Mouse (Mus musculus): ENCODE data around the gene Mrpl34. TPM values are rescaled to one million over a fixed set of nuclear protein-coding genes. Genes with fewer than 3 reads are reported as not detected.

Mrpl34 gene
- polyA plus RNA-seq, 1 experiment from 2014 or later = 186 TPM

GRCm38 (mm10) chr8:71463188-71464033, 1.3 kb upstream of the Mrpl34 start, which contains the start of gene Abhd8:
TSS of gene Abhd8 (minus strand) at chr8:71463655.
- no peaks in the 10 kb centered on the region for H3K36me3 ChIP-seq (ENCODE audit: control insufficient read depth, insufficient read depth, low read length)
- H3K4me1 ChIP-seq (replicated peaks; ENCODE audit: control insufficient read depth, insufficient read depth, low read length) = peaks cover 11% of the 10 kb centered on the region; the same call in 1 of the 2 replicates
- no peaks in the 10 kb centered on the region for H3K9me3 ChIP-seq (ENCODE audit: control insufficient read depth, low read length)
- peak within 1 kb of the TSS; percentile 90 for H3K9ac ChIP-seq (ENCODE audit: low read length)
- H3K27me3 ChIP-seq (ENCODE audit: control insufficient read depth, insufficient read depth, low read length) = no peaks in the 10 kb centered on the region
- ATAC-seq (replicated peaks; ENCODE audit: low FRiP score) (peak; percentile 85), DNase-seq (ENCODE audit: low spot score) (peak; percentile 97)
- H3K4me2 ChIP-seq (ENCODE audit: low read depth, low read length, severe bottlenecking) = peak within 1 kb of the TSS; percentile 60
- WGBS = under 1% methylated on average over 55 of the region's 55 CpGs
- H3K27ac ChIP-seq (ENCODE audit: low read depth, low read length) = peak within 1 kb of the TSS; percentile 8; the same call in 1 of the 2 replicates
- H3K4me3 ChIP-seq (ENCODE audit: low read depth, low read length) = peak within 1 kb of the TSS; percentile 86

- no peak overlapping the region for H3K9ac ChIP-seq (ENCODE audit: low read length)
- H3K27ac ChIP-seq (ENCODE audit: low read depth, low read length) = no peak overlapping the region
- 88% methylated on average over 8 of the region's 8 CpGs for WGBS
- no peaks in the 10 kb centered on the region for H3K27me3 ChIP-seq (ENCODE audit: control insufficient read depth, insufficient read depth, low read length)
- H3K9me3 ChIP-seq (ENCODE audit: control insufficient read depth, low read length) = no peaks in the 10 kb centered on the region
- ATAC-seq (replicated peaks; ENCODE audit: low FRiP score) (no peak), DNase-seq (ENCODE audit: low spot score) (no peak)
- peak overlapping the region; percentile 92; the same call in 1 of the 2 replicates for H3K4me2 ChIP-seq (ENCODE audit: low read depth, low read length, severe bottlenecking)
- peaks cover 18% of the 10 kb centered on the region for H3K4me1 ChIP-seq (replicated peaks; ENCODE audit: control insufficient read depth, insufficient read depth, low read length)
- H3K4me3 ChIP-seq (ENCODE audit: low read depth, low read length) = peak overlapping the region; percentile 67
- H3K36me3 ChIP-seq (ENCODE audit: control insufficient read depth, insufficient read depth, low read length) = no peaks in the 10 kb centered on the region
Measured at GRCm38 (mm10) chr8:71465733-71466132, 974 bp downstream of the Mrpl34 start.

DNA sequence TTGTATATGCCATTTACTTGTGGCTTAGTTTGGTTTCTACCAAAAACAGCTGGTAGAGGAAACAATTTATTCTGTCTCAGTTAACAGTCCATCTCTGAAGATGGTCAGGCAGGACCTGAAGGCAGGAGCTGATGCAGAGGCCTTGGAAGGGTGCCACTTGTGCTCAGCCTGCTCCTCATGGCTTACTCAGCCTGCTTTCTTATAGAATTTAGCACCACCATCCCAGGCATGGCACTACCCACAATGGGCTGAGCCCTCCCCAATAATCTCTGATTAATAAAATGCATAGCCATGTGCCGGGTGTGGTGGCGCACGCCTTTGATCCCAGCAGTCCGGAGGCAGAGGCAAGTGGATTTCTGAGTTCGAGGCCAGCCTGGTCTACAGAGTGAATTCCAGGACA, 1.4 kb downstream of the Mrpl34 start:
- Histone ChIP-seq H3K4me1 (replicated peaks; ENCODE audit: control insufficient read depth, insufficient read depth, low read length) (peaks cover 18% of the 10 kb centered on the region), H3K4me3 (ENCODE audit: low read depth, low read length) (no peak overlapping the region), H3K36me3 (ENCODE audit: control insufficient read depth, insufficient read depth, low read length) (no peaks in the 10 kb centered on the region), H3K27ac (ENCODE audit: low read depth, low read length) (no peak overlapping the region), H3K27me3 (ENCODE audit: control insufficient read depth, insufficient read depth, low read length) (no peaks in the 10 kb centered on the region), H3K9ac (ENCODE audit: low read length) (no peak overlapping the region), H3K9me3 (ENCODE audit: control insufficient read depth, low read length) (no peaks in the 10 kb centered on the region), H3K4me2 (ENCODE audit: low read depth, low read length, severe bottlenecking) (no peak overlapping the region)
- WGBS = 98% methylated on average over 5 of the region's 5 CpGs
- DNase-seq (ENCODE audit: low spot score) (no peak), ATAC-seq (replicated peaks; ENCODE audit: low FRiP score) (no peak)

DNA sequence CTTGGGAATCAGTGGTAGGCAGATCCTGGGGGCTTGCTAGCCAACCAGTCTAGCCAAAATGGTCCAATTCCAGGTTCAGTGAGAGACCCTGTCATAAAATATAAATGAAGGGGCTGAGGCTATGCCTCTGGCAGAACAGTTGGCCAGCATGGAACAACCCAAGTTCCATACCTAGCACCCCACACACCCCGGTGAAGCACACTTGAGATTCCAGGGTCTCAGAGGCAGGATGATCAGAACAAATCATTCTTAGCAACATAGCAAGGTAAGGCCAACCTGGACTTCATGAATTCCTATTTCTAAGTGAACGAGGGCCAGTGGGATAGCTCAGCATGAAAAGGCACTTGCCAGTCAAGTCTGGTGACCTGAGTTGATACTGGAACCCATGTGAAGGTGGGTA, 2.4 kb downstream of the Mrpl34 start:
- Histone ChIP-seq H3K9me3 (ENCODE audit: control insufficient read depth, low read length) (no peaks in the 10 kb centered on the region), H3K27ac (ENCODE audit: low read depth, low read length) (no peak overlapping the region), H3K4me3 (ENCODE audit: low read depth, low read length) (no peak overlapping the region), H3K4me2 (ENCODE audit: low read depth, low read length, severe bottlenecking) (no peak overlapping the region), H3K27me3 (ENCODE audit: control insufficient read depth, insufficient read depth, low read length) (no peaks in the 10 kb centered on the region), H3K9ac (ENCODE audit: low read length) (no peak overlapping the region), H3K36me3 (ENCODE audit: control insufficient read depth, insufficient read depth, low read length) (no peaks in the 10 kb centered on the region; the same call in 1 of the 2 replicates), H3K4me1 (replicated peaks; ENCODE audit: control insufficient read depth, insufficient read depth, low read length) (peaks cover 18% of the 10 kb centered on the region)
- no peak for DNase-seq (ENCODE audit: low spot score)
- 96% methylated on average over 2 of the region's 2 CpGs for WGBS
- no peak for ATAC-seq (replicated peaks; ENCODE audit: low FRiP score)

- no peaks in the 10 kb centered on the region for H3K9me3 ChIP-seq (ENCODE audit: control insufficient read depth, low read length)
- H3K27ac ChIP-seq (ENCODE audit: low read depth, low read length) = no peak overlapping the region
- ATAC-seq (replicated peaks; ENCODE audit: low FRiP score) (no peak), DNase-seq (ENCODE audit: low spot score) (no peak)
- H3K4me1 ChIP-seq (replicated peaks; ENCODE audit: control insufficient read depth, insufficient read depth, low read length) = peaks cover 16% of the 10 kb centered on the region
- H3K27me3 ChIP-seq (ENCODE audit: control insufficient read depth, insufficient read depth, low read length) = no peaks in the 10 kb centered on the region
- 91% methylated on average over 1 of the region's 1 CpGs for WGBS
- H3K9ac ChIP-seq (ENCODE audit: low read length) = no peak overlapping the region
- no peak overlapping the region for H3K4me2 ChIP-seq (ENCODE audit: low read depth, low read length, severe bottlenecking)
- H3K4me3 ChIP-seq (ENCODE audit: low read depth, low read length) = no peak overlapping the region
- no peaks in the 10 kb centered on the region; the same call in 1 of the 2 replicates for H3K36me3 ChIP-seq (ENCODE audit: control insufficient read depth, insufficient read depth, low read length)
Measured at GRCm38 (mm10) chr8:71468001-71468400, 3.2 kb downstream of the Mrpl34 start.

DNA sequence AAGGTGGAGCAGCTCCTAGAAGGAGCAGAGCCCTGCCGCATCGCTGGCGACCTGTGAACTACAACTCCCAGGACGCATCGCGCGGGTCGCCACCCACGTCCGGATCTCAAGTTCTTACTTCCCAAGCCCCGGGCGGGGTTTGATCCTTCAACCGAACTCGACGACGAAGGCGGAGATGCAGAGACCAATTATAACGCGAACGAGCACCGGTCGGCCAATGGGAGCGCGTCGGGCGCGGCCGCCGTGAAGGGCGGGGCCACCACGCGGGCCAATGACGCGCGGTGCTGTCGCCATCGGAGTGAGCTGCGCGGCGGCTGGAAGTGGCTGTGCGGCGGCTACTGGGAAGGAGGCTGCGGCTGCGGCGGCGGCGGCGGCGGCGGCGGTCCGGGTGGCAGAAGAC, 4.2 kb downstream of the Mrpl34 start, which contains the start of gene Dda1:
Gene Dda1, plus strand, starts transcription at position 284 of the 400 bp plus-strand sequence.
- no peaks in the 10 kb centered on the region; the same call in 1 of the 2 replicates for H3K36me3 ChIP-seq (ENCODE audit: control insufficient read depth, insufficient read depth, low read length)
- H3K9ac ChIP-seq (ENCODE audit: low read length) = peak within 1 kb of the TSS; percentile 76
- H3K9me3 ChIP-seq (ENCODE audit: control insufficient read depth, low read length) = no peaks in the 10 kb centered on the region
- H3K4me2 ChIP-seq (ENCODE audit: low read depth, low read length, severe bottlenecking) = peak within 1 kb of the TSS; percentile 90
- peak; percentile 99 for DNase-seq (ENCODE audit: low spot score)
- H3K27me3 ChIP-seq (ENCODE audit: control insufficient read depth, insufficient read depth, low read length) = no peaks in the 10 kb centered on the region
- peaks cover 16% of the 10 kb centered on the region for H3K4me1 ChIP-seq (replicated peaks; ENCODE audit: control insufficient read depth, insufficient read depth, low read length)
- ATAC-seq (replicated peaks; ENCODE audit: low FRiP score) = peak; percentile 87
- H3K4me3 ChIP-seq (ENCODE audit: low read depth, low read length) = peak within 1 kb of the TSS; percentile 84
- WGBS = under 1% methylated on average over 46 of the region's 52 CpGs
- peak within 1 kb of the TSS; percentile 37 for H3K27ac ChIP-seq (ENCODE audit: low read depth, low read length)

DNA sequence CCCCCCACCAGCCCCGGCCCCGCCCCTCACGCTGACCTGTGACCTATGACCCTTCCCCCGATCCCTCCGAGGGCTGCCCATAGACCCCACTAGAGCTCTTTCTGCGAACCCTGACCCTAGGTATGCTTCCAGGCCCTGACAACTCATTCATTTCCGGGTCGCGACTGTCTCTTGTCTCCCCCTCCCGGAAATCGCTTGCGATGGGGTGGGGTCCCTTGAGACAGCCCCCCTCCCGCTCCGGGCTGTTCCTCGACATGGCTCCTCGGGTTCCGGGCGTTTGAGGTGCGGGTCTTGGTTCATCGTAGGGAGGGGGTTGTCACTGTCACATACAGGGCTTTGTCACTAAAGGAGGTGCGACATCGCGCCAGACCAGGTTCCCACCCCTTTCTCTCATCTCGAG, 4.7 kb downstream of the Mrpl34 start:
- Histone ChIP-seq H3K4me3 (ENCODE audit: low read depth, low read length) (peak overlapping the region; percentile 84), H3K4me1 (replicated peaks; ENCODE audit: control insufficient read depth, insufficient read depth, low read length) (peaks cover 12% of the 10 kb centered on the region), H3K36me3 (ENCODE audit: control insufficient read depth, insufficient read depth, low read length) (no peaks in the 10 kb centered on the region; the same call in 1 of the 2 replicates), H3K27ac (ENCODE audit: low read depth, low read length) (peak overlapping the region; percentile 37), H3K27me3 (ENCODE audit: control insufficient read depth, insufficient read depth, low read length) (no peaks in the 10 kb centered on the region), H3K4me2 (ENCODE audit: low read depth, low read length, severe bottlenecking) (peak overlapping the region; percentile 90), H3K9me3 (ENCODE audit: control insufficient read depth, low read length) (no peaks in the 10 kb centered on the region), H3K9ac (ENCODE audit: low read length) (peak overlapping the region; percentile 76)
- ATAC-seq (replicated peaks; ENCODE audit: low FRiP score) (peak; percentile 32), DNase-seq (ENCODE audit: low spot score) (peak; percentile 80)
- WGBS = under 1% methylated on average over 24 of the region's 24 CpGs

- no peak overlapping the region for H3K27ac ChIP-seq (ENCODE audit: low read depth, low read length)
- ATAC-seq (replicated peaks; ENCODE audit: low FRiP score) = no peak
Measured at GRCm38 (mm10) chr8:71470146-71470912, 5.6 kb downstream of the Mrpl34 start.

More at GRCm38 (mm10) chr8:71470146-71470912, 5.6 kb downstream of the Mrpl34 start:
- 83% methylated on average over 3 of the region's 3 CpGs for WGBS
- Histone ChIP-seq H3K9me3 (ENCODE audit: control insufficient read depth, low read length) (no peaks in the 10 kb centered on the region), H3K27me3 (ENCODE audit: control insufficient read depth, insufficient read depth, low read length) (no peaks in the 10 kb centered on the region), H3K4me3 (ENCODE audit: low read depth, low read length) (peak overlapping the region; percentile 84), H3K4me2 (ENCODE audit: low read depth, low read length, severe bottlenecking) (peak overlapping the region; percentile 90), H3K9ac (ENCODE audit: low read length) (peak overlapping the region; percentile 76), H3K4me1 (replicated peaks; ENCODE audit: control insufficient read depth, insufficient read depth, low read length) (peaks cover 11% of the 10 kb centered on the region), H3K36me3 (ENCODE audit: control insufficient read depth, insufficient read depth, low read length) (no peaks in the 10 kb centered on the region; the same call in 1 of the 2 replicates)
- no peak for DNase-seq (ENCODE audit: low spot score)
